Mouse (Mus musculus) thymus, postnatal 0 days (tissue): ENCODE results near the gene Aff3. TPM values are rescaled to one million over a fixed set of nuclear protein-coding genes. Genes with fewer than 3 reads are reported as not detected.

Source experiments
- DNase-seq: peaks from one replicate; pipeline ENCODE4 v3.0.0-alpha.2; 2015; ENCODE audit warnings: low spot score
- polyA plus RNA-seq: library from polyadenylated mRNA; unstranded; fragments of >200 nt; fragmentation: Nextera tagmentation; extraction: Ambion mirVana; gene quantifications from 2 replicates; pipeline ENCODE4 v1.2.1, GENCODE M21; 2015

Gene Aff3
- polyA plus RNA-seq, 1 experiment from 2014 or later: 16.1 TPM

DNA sequence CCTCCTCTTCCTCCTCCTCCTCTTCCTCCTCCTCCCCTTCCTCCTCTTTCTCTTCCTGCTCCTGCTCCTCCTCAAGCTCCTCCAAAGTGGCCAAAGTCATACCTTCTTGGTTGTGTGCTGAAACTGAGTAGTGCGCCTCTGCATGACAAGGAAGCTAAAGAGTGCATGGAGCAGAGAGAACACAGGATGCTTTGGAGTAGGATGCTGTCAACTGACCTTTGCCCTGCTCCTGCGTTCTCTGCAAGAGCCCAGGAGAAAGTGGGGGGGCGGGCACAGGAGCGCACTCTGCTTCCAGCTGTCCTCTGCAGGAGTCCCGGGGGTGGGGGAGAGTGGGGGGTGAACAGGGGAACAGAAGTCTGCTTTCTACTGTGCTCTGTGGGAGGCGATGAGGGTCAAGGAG is 167.2 kb downstream of the Aff3 start:
- DNase-seq: no peak

DNA sequence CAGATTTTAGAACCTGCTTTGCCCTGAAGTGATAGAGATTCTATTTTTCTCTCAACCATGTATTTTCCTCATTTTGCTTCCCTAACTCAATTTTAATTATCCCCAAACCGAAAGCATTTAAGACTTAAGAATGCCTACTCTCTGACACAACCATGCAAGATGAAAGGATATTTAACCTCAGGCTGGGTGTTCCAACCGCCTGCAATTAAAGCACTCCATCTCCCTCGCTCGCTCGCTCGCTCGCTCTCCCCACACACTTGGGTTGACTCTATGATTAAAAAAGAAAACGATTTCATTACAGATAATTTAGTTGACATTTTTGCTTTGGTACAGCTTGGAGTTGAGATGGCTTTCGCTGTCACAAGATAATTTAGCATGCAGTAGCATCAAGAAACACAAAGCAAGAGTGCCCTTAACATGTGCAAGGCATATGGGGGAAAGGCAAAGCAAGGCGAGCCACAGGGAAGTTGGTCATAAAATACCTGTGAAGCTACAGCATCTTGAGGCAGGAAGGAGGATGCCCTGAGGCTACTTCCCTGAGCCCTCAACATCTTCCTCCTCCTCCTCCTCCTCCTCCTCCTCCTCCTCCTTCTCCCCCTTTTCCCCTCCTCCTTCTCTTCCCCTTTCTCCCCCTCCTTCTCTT is 167.7 kb downstream of the Aff3 start:
- DNase-seq: no peak

DNA sequence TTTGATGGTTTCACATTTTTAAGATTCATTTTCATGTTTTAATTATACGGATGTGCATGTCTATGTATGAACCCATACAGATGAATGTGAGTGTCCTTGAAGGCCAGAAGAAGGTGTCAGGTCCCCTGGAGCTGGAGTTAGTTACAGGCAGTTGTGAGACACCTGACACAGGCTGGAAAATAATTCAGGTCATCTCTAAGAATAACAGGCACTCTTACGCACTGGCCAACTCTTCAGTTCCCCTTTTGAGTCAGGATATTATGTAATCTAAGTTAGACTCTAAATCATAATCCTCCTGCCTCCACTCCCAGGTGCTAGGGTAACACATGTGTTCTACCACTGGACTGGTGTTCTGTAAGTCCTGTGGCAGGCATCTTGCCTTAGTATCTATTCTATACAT is 169.5 kb downstream of the Aff3 start:
- DNase-seq: no peak

DNA sequence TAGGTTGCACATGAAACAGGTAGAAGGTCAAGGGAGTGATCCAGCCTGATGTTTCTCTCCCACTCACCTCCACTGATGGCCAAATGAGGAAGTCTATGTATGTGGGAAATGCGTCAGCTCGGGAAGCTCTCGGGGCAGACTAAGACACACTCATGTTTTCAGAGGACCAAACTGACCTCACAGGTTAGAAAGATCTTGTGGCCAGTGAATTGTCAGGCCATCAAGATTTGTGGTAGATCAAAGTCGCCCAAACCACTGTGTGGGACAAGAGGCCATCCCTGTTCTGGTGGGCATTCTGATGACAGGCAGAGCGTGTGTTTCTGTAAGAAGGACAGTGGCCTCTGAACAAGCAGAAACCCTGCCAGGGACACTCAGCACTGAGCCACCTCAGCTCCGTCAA is 175.0 kb downstream of the Aff3 start:
- no peak for DNase-seq

- DNase-seq: peak; percentile 4
Measured at GRCm38 (mm10) chr1:38488667-38489210, 176.0 kb downstream of the Aff3 start.

DNA sequence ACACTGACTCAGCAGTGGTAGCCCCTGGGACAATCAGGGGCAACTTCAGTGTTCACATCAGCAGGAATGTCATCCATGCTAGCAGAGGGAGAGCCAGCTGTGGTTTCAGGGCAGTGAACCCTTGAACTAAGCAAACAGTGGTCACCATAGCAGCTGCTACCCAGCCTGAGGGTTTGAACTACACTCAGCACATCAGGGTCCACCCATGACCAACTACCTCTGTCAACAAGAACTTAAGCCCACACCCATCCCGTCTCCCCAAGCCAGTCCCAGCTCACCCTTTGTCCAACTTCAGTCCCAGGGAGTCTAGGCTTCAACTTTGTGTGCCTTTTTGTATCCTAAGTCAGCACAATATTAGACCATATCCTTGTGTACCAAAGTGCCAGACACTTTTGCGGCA is 176.9 kb downstream of the Aff3 start:
- no peak for DNase-seq

- DNase-seq: no peak
Measured at GRCm38 (mm10) chr1:38483191-38483590, 181.6 kb downstream of the Aff3 start.

DNA sequence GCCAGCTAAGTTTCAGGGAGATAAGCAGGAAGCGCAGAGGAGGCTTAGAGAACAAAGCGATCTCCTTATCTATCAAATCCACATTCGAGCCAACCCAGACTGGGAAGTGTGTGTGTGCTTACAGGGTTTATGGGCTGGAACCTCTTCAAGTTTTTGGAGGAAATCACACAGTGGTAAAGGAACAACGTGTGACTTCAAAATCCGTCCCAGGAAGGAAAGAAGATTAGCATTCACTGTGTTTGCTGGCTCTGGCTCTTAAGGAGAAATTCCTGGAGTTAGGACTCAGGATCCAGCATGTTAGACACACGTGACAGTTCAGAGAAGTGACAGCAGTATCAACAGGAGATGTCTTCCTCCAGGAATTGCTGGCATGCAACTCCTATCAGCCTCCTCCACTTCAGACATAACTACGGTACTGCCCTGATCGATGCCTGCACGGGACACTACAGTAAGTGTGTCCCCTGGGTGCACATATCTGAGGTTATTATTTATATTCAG is 186.5 kb downstream of the Aff3 start:
- DNase-seq: no peak

GRCm38 (mm10) chr1:38470817-38471216 is 193.9 kb downstream of the Aff3 start:
- no peak for DNase-seq

DNA sequence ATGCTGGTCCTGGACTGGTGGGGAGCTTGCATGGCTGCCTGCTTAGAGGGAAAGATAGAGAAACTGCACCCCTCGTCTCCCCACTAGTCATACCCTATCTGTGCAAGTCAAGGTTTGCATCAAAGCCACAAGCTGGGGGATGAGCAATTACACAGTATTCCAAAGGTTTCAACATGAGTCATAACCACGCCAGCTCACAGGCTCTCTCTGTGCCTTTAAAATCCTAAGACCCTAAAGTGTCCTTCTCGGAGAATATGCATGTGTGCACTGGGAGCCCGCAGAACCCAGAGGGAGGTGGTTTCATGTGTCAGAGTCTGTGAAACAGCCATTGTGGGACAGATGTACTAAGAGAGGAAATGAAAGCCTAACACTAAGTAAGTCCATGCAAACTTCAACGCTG is 194.6 kb downstream of the Aff3 start:
- no peak for DNase-seq

GRCm38 (mm10) chr1:38467305-38468083 is 197.3 kb downstream of the Aff3 start:
- no peak for DNase-seq

DNA sequence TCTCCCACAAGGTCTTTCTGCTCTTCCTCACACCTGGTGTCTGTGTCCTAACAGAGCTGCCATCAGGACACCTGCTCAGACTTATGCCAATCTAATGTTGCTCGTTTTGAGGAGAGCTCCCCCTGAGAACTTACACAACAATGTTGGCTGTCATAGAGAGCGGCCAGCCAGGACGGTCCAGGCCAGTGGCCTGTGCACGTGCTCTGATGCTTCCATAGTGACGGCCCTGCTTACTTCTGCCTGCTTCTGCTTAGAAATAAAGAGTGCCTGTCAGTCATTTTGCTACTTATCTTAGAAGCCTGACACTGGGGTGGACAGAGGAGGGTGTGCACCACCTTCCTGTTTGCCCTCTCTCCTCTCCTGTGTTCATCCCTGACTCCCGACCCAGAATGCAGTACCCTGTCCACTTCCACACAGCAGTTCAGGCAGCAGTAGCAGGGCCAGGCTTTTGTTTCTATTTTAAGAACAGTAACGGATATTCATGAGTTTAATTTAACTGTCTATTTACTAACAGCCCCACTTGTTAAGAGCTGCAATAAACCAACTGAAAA is 208.0 kb downstream of the Aff3 start:
- DNase-seq: no peak

GRCm38 (mm10) chr1:38454921-38455320 is 209.8 kb downstream of the Aff3 start:
- no peak for DNase-seq

- no peak for DNase-seq
Measured at GRCm38 (mm10) chr1:38451367-38451766, 213.4 kb downstream of the Aff3 start.

DNA sequence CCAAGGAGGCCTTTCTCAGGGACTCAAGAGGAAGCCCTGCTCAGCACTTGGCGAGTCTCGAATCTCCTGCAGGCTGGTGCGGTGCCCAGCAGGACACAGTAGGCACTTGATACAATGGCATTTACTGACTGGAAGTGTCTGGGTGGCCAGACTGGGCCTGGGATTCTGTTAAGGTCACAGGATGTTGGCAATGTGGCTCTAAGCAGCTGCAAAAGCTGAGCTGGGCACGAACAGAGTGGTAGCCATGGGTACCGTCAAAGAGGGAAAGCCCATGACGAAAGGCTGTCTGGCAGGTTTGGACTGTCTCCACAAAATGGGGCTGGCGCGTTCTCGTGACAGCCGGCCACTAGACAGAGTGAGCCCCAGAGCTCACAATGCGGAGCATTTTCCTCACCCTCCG is 214.1 kb downstream of the Aff3 start:
- DNase-seq: no peak

DNA sequence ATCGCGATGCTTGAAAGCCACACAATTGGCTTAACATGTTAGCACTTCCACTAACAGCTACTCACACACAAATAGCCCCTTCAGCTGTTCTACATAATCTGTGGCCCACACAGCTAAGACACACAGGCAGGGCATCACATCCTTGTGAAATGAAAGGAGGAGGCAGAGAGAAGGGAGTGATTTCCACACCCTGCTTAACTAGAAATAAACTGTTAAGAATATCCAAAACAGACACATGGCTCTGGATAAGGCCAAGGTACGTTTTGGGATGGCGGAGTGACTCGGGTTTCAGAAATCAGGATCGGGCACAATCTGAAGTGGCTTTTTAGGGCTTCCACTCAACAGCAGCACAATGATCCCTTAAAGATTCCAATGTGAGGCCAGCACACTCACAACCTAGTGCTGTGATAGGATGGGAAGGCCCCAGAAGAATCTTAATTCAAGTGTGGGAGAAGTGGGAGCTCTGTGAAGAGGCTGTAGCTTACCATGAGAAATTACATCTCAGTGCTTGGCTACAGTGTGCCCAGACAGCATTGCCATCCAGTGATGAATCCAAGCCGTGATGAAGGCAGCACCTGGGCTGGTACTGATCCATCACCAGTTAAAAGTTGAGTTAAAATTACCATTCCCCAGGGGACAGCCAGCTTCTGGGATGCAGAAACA is 214.8 kb downstream of the Aff3 start:
- DNase-seq: no peak

DNA sequence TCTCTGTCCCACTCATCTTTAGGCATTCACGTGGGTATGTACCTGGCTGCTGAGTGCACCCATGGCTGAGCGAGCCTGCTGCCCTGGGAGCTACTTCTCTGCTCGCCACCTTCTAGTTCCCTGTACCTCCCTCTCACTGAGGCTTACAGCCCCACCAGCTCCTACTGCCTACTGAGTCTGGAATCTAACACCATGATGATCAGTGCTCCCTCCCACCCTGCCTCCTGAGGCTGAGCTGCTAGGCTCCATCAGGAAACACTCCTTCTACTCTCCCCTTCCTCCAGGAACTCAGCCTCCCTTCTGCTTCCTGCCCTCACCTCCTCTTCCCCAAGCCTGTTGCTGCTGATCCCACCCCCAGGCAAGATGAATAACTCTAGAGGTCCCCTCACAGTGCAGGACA is 215.9 kb downstream of the Aff3 start:
- DNase-seq: no peak

GRCm38 (mm10) chr1:38447581-38447980 is 217.2 kb downstream of the Aff3 start:
- DNase-seq: no peak

GRCm38 (mm10) chr1:38446152-38446820 is 218.5 kb downstream of the Aff3 start:
- DNase-seq: no peak

GRCm38 (mm10) chr1:38442887-38443286 is 221.9 kb downstream of the Aff3 start:
- no peak for DNase-seq

DNA sequence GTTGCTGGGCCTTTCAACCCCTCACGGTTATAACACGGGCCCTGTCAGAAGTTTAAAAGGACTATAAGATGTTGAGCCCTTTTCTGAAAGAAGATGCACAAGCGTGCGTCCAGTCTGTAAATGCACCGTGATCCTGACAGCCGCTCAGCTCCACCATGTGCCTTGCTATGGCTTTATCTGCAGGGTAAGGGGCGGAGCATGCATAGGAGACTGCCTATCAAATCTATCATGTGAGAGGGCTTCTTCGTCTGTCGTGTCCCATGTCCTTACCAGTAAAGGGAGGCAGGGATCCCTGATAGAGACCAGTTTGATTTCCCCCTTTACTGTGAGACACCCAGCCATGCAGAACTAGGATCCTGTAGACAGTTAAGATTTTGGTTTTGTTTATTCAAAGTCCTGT is 222.3 kb downstream of the Aff3 start:
- no peak for DNase-seq
